Mouse (Mus musculus) heart, postnatal 0 days (tissue): ENCODE results near the gene AI661453. TPM values are rescaled to one million over a fixed set of nuclear protein-coding genes. Genes with fewer than 3 reads are reported as not detected.

ENCODE experiments used
- ATAC-seq: fragments of 200-750 bp; cut with Nextera tagmentation; 2 replicates; pipeline ENCODE4 v1.8.0; 2017; ENCODE audit warnings: low read depth, moderate number of reproducible peaks, moderate library complexity; ENCODE audit not compliant: insufficient read depth
- DNase-seq: peaks from one replicate; pipeline ENCODE4 v3.0.0-alpha.2; 2016; ENCODE audit warnings: low spot score
- H3K27ac ChIP-seq: fragments of 300-500 bp; sonication (generic); 2 replicates; pipeline ENCODE4 v1.5.1; 2014; ENCODE audit warnings: low read depth, mild to moderate bottlenecking
- H3K27me3 ChIP-seq: fragments of 300-500 bp; sonication (generic); 2 replicates; pipeline ENCODE4 v1.6.1; 2014; ENCODE audit warnings: low read length, mixed read lengths; ENCODE audit not compliant: control insufficient read depth, insufficient read depth
- H3K36me3 ChIP-seq: fragments of 300-500 bp; sonication (generic); replicated peaks from 2 replicates; pipeline ENCODE4 v1.6.1; 2014; ENCODE audit warnings: low read length, mixed read lengths; ENCODE audit not compliant: control insufficient read depth, insufficient read depth
- H3K4me1 ChIP-seq: fragments of 300-500 bp; sonication (generic); 2 replicates; pipeline ENCODE4 v1.6.1; 2014; ENCODE audit warnings: antibody characterized with exemption; ENCODE audit not compliant: control insufficient read depth, insufficient read depth
- H3K4me2 ChIP-seq: fragments of 300-500 bp; sonication (generic); 2 replicates; pipeline ENCODE4 v1.6.1; 2014; ENCODE audit warnings: low read depth, mild to moderate bottlenecking, low read length, moderate library complexity
- H3K4me3 ChIP-seq: fragments of 300-500 bp; sonication (generic); 2 replicates; pipeline ENCODE4 v1.5.1; 2014; ENCODE audit warnings: low read depth, low read length
- H3K9ac ChIP-seq: fragments of 300-500 bp; sonication (generic); replicated peaks from 2 replicates; pipeline ENCODE4 v1.6.1; 2014; ENCODE audit warnings: low read depth, low read length, mixed read lengths
- H3K9me3 ChIP-seq: fragments of 300-500 bp; sonication (generic); replicated peaks from 2 replicates; pipeline ENCODE4 v1.6.1; 2016; ENCODE audit warnings: low read length; ENCODE audit not compliant: control insufficient read depth
- CTCF ChIP-seq: IDR thresholded peaks from 2 replicates; pipeline ENCODE4 v1.5.1; 2016; ENCODE audit warnings: antibody characterized with exemption, control low read depth, low read depth
- EP300 ChIP-seq: IDR thresholded peaks from 2 replicates; pipeline ENCODE4 v1.6.1; 2016; ENCODE audit warnings: antibody characterized with exemption, low read depth
- WGBS: fragments of 180-500 bp; shearing (Covaris S2); extraction: QIAGEN DNeasy Blood & Tissue Kit; methylation state at CpG from one replicate; pipeline ENCODE4 v1.1.7; 2014; 5-methylcytosine and 5-hydroxymethylcytosine counted together
- polyA plus RNA-seq: library from polyadenylated mRNA; unstranded; fragments of >200 nt; fragmentation: Nextera tagmentation; extraction: Ambion mirVana; gene quantifications from 2 replicates; pipeline ENCODE4 v1.2.1, GENCODE M21; 2015
- total RNA-seq: library from RNA; depleted of rRNA; stranded (reverse); fragments of >200 nt; gene quantifications from 2 replicates; pipeline ENCODE4 v1.2.3, GENCODE M21; 2014; ENCODE audit warnings: low replicate concordance

AI661453 gene
- total and polyA plus RNA-seq, 2 experiments from 2014 or later: 1.0 to 1.3 TPM

- H3K9ac ChIP-seq: no peak overlapping the region
- H3K36me3 ChIP-seq: no peaks in the 10 kb centered on the region; the same call in 1 of the 2 replicates
- H3K9me3 ChIP-seq: no peaks in the 10 kb centered on the region
- H3K27me3 ChIP-seq: peaks cover 5% of the 10 kb centered on the region; the same call in 1 of the 2 replicates
- H3K27ac ChIP-seq: no peak overlapping the region
- H3K4me1 ChIP-seq: no peaks in the 10 kb centered on the region
- ATAC-seq: no peak
- peak overlapping the region; percentile 51 for H3K4me2 ChIP-seq
- H3K4me3 ChIP-seq: peak overlapping the region; percentile 28
- DNase-seq: no peak
- TF ChIP-seq CTCF: peak; percentile 24; the same call in 1 of the 2 replicates
- no peak for TF ChIP-seq EP300
- WGBS: 24% methylated on average over 34 of the region's 34 CpGs
Observed at GRCm38 (mm10) chr17:47468466-47468865, 32.1 kb downstream of the AI661453 start.

- TF ChIP-seq EP300 (no peak), CTCF (no peak)
- no peak for ATAC-seq
- Histone ChIP-seq H3K9me3 (no peaks in the 10 kb centered on the region), H3K27ac (no peak overlapping the region), H3K4me3 (no peak overlapping the region), H3K9ac (no peak overlapping the region), H3K36me3 (no peaks in the 10 kb centered on the region; the same call in 1 of the 2 replicates), H3K4me1 (no peaks in the 10 kb centered on the region), H3K4me2 (no peak overlapping the region), H3K27me3 (peaks cover 5% of the 10 kb centered on the region; the same call in 1 of the 2 replicates)
- WGBS: 74% methylated on average over 4 of the region's 4 CpGs
- DNase-seq: no peak
Observed at GRCm38 (mm10) chr17:47469642-47470041, 33.2 kb downstream of the AI661453 start.

DNA sequence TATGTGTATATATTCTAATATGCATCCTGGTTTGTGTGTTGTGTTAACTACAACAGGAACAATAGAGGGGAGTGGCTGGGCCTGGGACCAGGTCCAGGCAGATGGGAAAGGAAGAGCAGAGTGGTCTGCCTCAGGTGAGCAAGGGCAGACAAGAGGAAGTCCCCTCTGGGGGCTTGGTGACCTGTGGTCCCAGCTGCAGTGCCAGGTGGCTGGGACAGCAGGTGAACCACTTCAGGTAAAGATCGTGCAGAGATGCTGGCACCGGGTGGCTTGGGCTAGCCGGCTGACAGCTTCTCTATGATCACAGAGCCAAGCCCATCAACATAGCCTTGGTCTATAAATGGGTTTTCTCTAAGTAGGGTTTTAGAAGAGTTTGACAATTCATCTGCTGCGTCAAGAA lies 33.7 kb downstream of the AI661453 start:
- no peak for TF ChIP-seq CTCF
- no peak for TF ChIP-seq EP300
- H3K4me1 ChIP-seq: no peaks in the 10 kb centered on the region
- 85% methylated on average over 4 of the region's 4 CpGs for WGBS
- ATAC-seq: no peak
- no peak overlapping the region for H3K9ac ChIP-seq
- DNase-seq: no peak
- H3K4me2 ChIP-seq: no peak overlapping the region
- H3K27ac ChIP-seq: no peak overlapping the region
- H3K9me3 ChIP-seq: no peaks in the 10 kb centered on the region
- H3K4me3 ChIP-seq: no peak overlapping the region
- H3K27me3 ChIP-seq: peaks cover 5% of the 10 kb centered on the region; the same call in 1 of the 2 replicates
- no peaks in the 10 kb centered on the region; the same call in 1 of the 2 replicates for H3K36me3 ChIP-seq

DNA sequence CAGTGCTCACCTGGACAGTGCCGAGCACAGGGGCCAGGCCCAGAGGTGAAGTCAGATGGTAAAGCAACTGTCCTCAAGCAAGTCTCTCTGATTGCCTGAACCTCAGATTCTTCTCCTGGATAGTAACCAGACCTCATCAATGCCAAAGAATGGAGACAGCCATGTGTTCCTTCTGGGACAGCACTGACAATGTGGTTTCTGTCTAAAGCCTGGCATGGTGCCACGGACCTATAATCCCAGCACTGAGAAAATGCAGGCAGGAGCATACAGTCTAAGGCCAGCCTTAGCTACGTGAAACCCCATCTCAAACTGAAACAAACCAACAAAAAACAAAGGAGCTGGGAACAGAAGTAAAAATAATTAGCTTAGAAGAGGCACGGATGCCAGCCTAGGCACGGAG lies 34.3 kb downstream of the AI661453 start:
- no peaks in the 10 kb centered on the region; the same call in 1 of the 2 replicates for H3K36me3 ChIP-seq
- H3K4me3 ChIP-seq: no peak overlapping the region
- H3K27me3 ChIP-seq: peaks cover 5% of the 10 kb centered on the region; the same call in 1 of the 2 replicates
- no peak overlapping the region for H3K4me2 ChIP-seq
- TF ChIP-seq EP300 (no peak), CTCF (no peak)
- no peak for DNase-seq
- H3K27ac ChIP-seq: no peak overlapping the region
- no peaks in the 10 kb centered on the region for H3K9me3 ChIP-seq
- WGBS: 66% methylated on average over 5 of the region's 5 CpGs
- H3K9ac ChIP-seq: no peak overlapping the region
- no peaks in the 10 kb centered on the region for H3K4me1 ChIP-seq
- no peak for ATAC-seq

- Histone ChIP-seq H3K4me2 (no peak overlapping the region), H3K4me3 (no peak overlapping the region), H3K4me1 (no peaks in the 10 kb centered on the region), H3K9me3 (no peaks in the 10 kb centered on the region), H3K36me3 (no peaks in the 10 kb centered on the region), H3K27ac (peak overlapping the region; percentile 0; the same call in 1 of the 2 replicates), H3K27me3 (no peaks in the 10 kb centered on the region), H3K9ac (no peak overlapping the region)
- 34% methylated on average over 15 of the region's 15 CpGs for WGBS
- ATAC-seq: no peak
- TF ChIP-seq EP300 (no peak), CTCF (no peak)
- DNase-seq: no peak
Observed at GRCm38 (mm10) chr17:47472435-47473350, 36.3 kb downstream of the AI661453 start.
